9 mouse cellular contexts compared by ENCODE assay signal in the genomic region with DNA sequence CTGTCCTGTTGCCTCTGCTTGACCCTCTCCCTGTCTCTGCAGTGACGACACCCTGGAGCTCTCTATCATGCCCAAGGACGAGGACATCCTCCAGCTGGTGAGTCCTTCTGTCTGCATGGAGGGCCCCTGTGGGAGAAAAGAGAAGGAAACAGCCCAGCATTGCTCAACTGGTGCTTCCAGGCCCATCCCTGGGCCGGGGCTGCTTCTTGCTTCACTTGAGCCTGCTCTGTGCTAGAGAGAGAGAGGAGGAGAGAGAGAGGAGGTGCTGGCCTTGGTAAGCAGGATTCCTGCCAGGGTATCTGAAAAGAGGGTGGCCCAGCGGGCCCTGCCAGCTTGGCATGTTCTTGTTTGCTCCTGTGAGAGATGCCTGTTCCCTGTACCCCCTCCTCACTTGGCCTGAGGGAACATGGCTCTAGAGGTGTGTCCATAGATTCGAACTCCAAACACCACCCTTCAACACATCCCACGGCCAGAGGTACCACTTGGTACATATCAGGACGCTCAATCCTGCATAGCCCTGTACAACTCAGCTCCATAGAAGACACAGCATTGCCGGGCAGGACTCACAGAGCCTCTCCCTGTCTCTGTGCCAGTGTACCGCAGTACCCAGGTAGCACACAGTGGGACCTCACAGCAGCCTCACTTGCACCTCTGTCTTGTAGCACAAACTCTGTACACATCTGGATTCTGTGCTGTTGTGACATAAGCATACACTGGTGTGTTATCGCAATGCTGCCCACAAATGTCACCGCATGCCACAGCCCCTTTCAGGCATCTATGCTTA. TPM values are rescaled to one million over a fixed set of nuclear protein-coding genes. Genes with fewer than 3 reads are reported as not detected.
DNase-seq lines count a peak whose midpoint lies in the region; ATAC-seq and TF ChIP-seq lines count a peak whose summit lies in the region.
"Had no signal": no experiment of that assay in that cellular context is flagged by ENCODE, and none has a peak within 500 bp of the region (broad histone marks: within the 10 kb centered on the region; RNA-seq: fewer than 3 reads in every experiment).

No protein-coding gene starts in this region.

- H3K4me2 ChIP-seq in kidney, embryonic 16.5 days (replicated peaks; ENCODE audit: low read depth, low read length): no peak overlapping the region
- H3K4me2 ChIP-seq in hindbrain, embryonic 16.5 days (ENCODE audit: low read length): no peak overlapping the region

- H3K36me3 ChIP-seq in kidney, embryonic 16.5 days (ENCODE audit: insufficient read depth, low read length): peaks cover 54% of the 10 kb centered on the region
- H3K36me3 ChIP-seq in hindbrain, embryonic 16.5 days (ENCODE audit: control insufficient read depth, insufficient read depth, low read length): peaks cover 12% of the 10 kb centered on the region; the same call in 1 of the 2 replicates
- H3K36me3 ChIP-seq in forebrain, embryonic 10.5 days (replicated peaks): peaks cover 58% of the 10 kb centered on the region

- ATAC-seq in kidney, embryonic 16.5 days (ENCODE audit: low FRiP score, low TSS enrichment): no peak
- no peak for ATAC-seq in hindbrain, embryonic 16.5 days
- ATAC-seq in cerebellum, adult (ENCODE audit: insufficient number of reproducible peaks, low FRiP score, low TSS enrichment): no peak

- peaks cover 25% of the 10 kb centered on the region for H3K4me1 ChIP-seq in kidney, embryonic 16.5 days (ENCODE audit: insufficient read depth, low read length)
- peaks cover 19% of the 10 kb centered on the region for H3K4me1 ChIP-seq in bone marrow, adult 2 months (ENCODE audit: control insufficient read depth, insufficient read depth, low read length)
- H3K4me1 ChIP-seq in hindbrain, embryonic 16.5 days (ENCODE audit: control insufficient read depth, insufficient read depth, low read depth, low read length): peaks cover 31% of the 10 kb centered on the region
- peaks cover 38% of the 10 kb centered on the region for H3K4me1 ChIP-seq in forebrain, embryonic 10.5 days

- no peak for TF ChIP-seq POLR2A in bone marrow, adult 2 months (IDR thresholded peaks at IDR 0.05; ENCODE audit: borderline replicate concordance, control insufficient read depth, low read depth, low read length)

- TF ChIP-seq CTCF in bone marrow, adult 2 months (IDR thresholded peaks at IDR 0.05; ENCODE audit: control insufficient read depth, insufficient read depth, low read length): no peak

- WGBS in kidney, embryonic 16.5 days: 80% methylated on average over 11 of the region's 11 CpGs
- WGBS in bone marrow, adult 2 months: 64% methylated on average over 11 of the region's 11 CpGs
- 87% methylated on average over 11 of the region's 11 CpGs for WGBS in hindbrain, embryonic 16.5 days
- 86% methylated on average over 11 of the region's 11 CpGs for WGBS in forebrain, embryonic 10.5 days

- H3K27ac ChIP-seq in kidney, embryonic 16.5 days (ENCODE audit: low read length): peak overlapping the region; percentile 85
- H3K27ac ChIP-seq in bone marrow, adult 2 months (ENCODE audit: control insufficient read depth, insufficient read depth, low read depth, low read length, poor library complexity): peak overlapping the region; percentile 35
- H3K27ac ChIP-seq in hindbrain, embryonic 16.5 days (ENCODE audit: low read depth, low read length): no peak overlapping the region
- H3K27ac ChIP-seq in forebrain, embryonic 10.5 days: no peak overlapping the region

- no peaks in the 10 kb centered on the region for H3K27me3 ChIP-seq in kidney, embryonic 16.5 days (ENCODE audit: insufficient read depth, low read length)
- H3K27me3 ChIP-seq in hindbrain, embryonic 16.5 days (replicated peaks; ENCODE audit: control insufficient read depth, insufficient read depth, low read length): no peaks in the 10 kb centered on the region
- H3K27me3 ChIP-seq in forebrain, embryonic 10.5 days (ENCODE audit: poor library complexity, severe bottlenecking): no peaks in the 10 kb centered on the region

- H3K9ac ChIP-seq in kidney, embryonic 16.5 days (replicated peaks; ENCODE audit: low read length): no peak overlapping the region
- H3K9ac ChIP-seq in hindbrain, embryonic 16.5 days (ENCODE audit: low read depth, low read length): peak overlapping the region; percentile 5; the same call in 1 of the 2 replicates

- no peak overlapping the region for H3K4me3 ChIP-seq in kidney, embryonic 16.5 days (ENCODE audit: low read length)
- no peak overlapping the region for H3K4me3 ChIP-seq in bone marrow, adult 2 months (replicated peaks; ENCODE audit: control insufficient read depth, low read depth, low read length)
- no peak overlapping the region for H3K4me3 ChIP-seq in hindbrain, embryonic 16.5 days (ENCODE audit: low read length)
- no peak overlapping the region for H3K4me3 ChIP-seq in forebrain, embryonic 10.5 days

- no peak for DNase-seq in kidney, adult 8-10 months
- peak; percentile 61 to 82 for DNase-seq in lung, postnatal 4 days
- DNase-seq in urinary bladder, adult 2 months (ENCODE audit: low spot score): no peak
- no peak for DNase-seq in forebrain, embryonic 10.5 days (ENCODE audit: extremely low spot score, low spot score)

- no peaks in the 10 kb centered on the region for H3K9me3 ChIP-seq in kidney, embryonic 16.5 days (ENCODE audit: low read length)
- H3K9me3 ChIP-seq in hindbrain, embryonic 16.5 days (ENCODE audit: control insufficient read depth, low read length): no peaks in the 10 kb centered on the region
- no peaks in the 10 kb centered on the region for H3K9me3 ChIP-seq in forebrain, embryonic 10.5 days

RNA-seq across cellular contexts. Expression of a gene that starts 33.5 kb away (rescaled TPM):
- polyA plus RNA-seq in kidney, embryonic 16.5 days (2015; fragmentation: Nextera tagmentation; extraction: Ambion mirVana): 6.0 and 6.2 TPM in 2 replicates
- 32.9 and 39.9 TPM in 2 replicates for polyA plus RNA-seq in bone marrow, adult 2 months (2011; ENCODE audit: insufficient read depth, insufficient read length, low replicate concordance, missing spikeins)
- 8.5 and 9.4 TPM in 2 replicates for polyA plus RNA-seq in hindbrain, embryonic 16.5 days (2015; fragmentation: Nextera tagmentation; extraction: Ambion mirVana)
- polyA plus RNA-seq in urinary bladder, adult 2 months (2012; rRNA removed): 26.0 and 33.0 TPM in 2 replicates
- polyA plus RNA-seq in forebrain, embryonic 10.5 days (2016; fragmentation: Nextera tagmentation; extraction: Ambion mirVana): 1.6 and 2.2 TPM in 2 replicates

RNA-seq across cellular contexts. Expression of a gene that starts 51.3 kb away (rescaled TPM):
- 0.75 and 1.3 TPM in 2 replicates for polyA plus RNA-seq in kidney, embryonic 16.5 days (2015; fragmentation: Nextera tagmentation; extraction: Ambion mirVana)
- not detected in 2 replicates for polyA plus RNA-seq in bone marrow, adult 2 months (2011; ENCODE audit: insufficient read depth, insufficient read length, low replicate concordance, missing spikeins)
- polyA plus RNA-seq in hindbrain, embryonic 16.5 days (2015; fragmentation: Nextera tagmentation; extraction: Ambion mirVana): 0.85 and 0.87 TPM in 2 replicates
- not detected in 2 replicates for polyA plus RNA-seq in urinary bladder, adult 2 months (2012; rRNA removed)
- 0.30 and 0.41 TPM in 2 replicates for polyA plus RNA-seq in forebrain, embryonic 10.5 days (2016; fragmentation: Nextera tagmentation; extraction: Ambion mirVana)
- polyA plus RNA-seq: neural tube, embryonic 11.5 days had no signal

Comparison
In these comparisons a context has a peak if more than half of its experiments do, and no peak if none do; other contexts are left out.
1. H3K27ac ChIP-seq: peak in kidney, embryonic 16.5 days (single experiment) and bone marrow, adult 2 months (single experiment); none in hindbrain, embryonic 16.5 days (single experiment) and forebrain, embryonic 10.5 days (single experiment).
2. DNase-seq: peak in lung, postnatal 4 days (2 of 2); none in kidney, adult 8-10 months (0 of 2), urinary bladder, adult 2 months (single experiment) and forebrain, embryonic 10.5 days (single experiment).